Mouse (Mus musculus) testis, adult 2 months (tissue): ENCODE results near the gene Prnd.

ENCODE experiments used
- CTCF ChIP-seq: fragments of 200-500 bp; IDR thresholded peaks from 2 replicates; pipeline ENCODE4 v1.5.1; 2012; ENCODE audit warnings: low read depth, mild to moderate bottlenecking, inconsistent platforms, low read length, moderate library complexity; ENCODE audit not compliant: control insufficient read depth, insufficient read depth, insufficient replicate concordance
- POLR2A ChIP-seq: fragments of 200-500 bp; IDR thresholded peaks from 2 replicates; pipeline ENCODE4 v1.6.1; 2012; ENCODE audit warnings: low read depth, mild to moderate bottlenecking, inconsistent platforms, low read length, moderate library complexity; ENCODE audit not compliant: control insufficient read depth

GRCm38 (mm10) chr2:131950598-131951095 lies at the start of gene Prnd:
- TF ChIP-seq CTCF (no peak), POLR2A (no peak; the same call in 1 of the 2 replicates)
